Mouse (Mus musculus) liver, adult 2 months (tissue): ENCODE measurements around the gene Tbc1d25. TPM values are rescaled to one million over a fixed set of nuclear protein-coding genes. Genes with fewer than 3 reads are reported as not detected.

Experiments used
- DNase-seq: peaks from one replicate; pipeline ENCODE4 v3.0.0-alpha.2; 2011; ENCODE audit warnings: low read depth, low spot score; ENCODE audit errors: extremely low read depth
- H3K27ac ChIP-seq: fragments of 200-500 bp; replicated peaks from 2 replicates; pipeline ENCODE4 v1.5.1; 2012; ENCODE audit warnings: low read depth, mild to moderate bottlenecking, control low read depth, inconsistent platforms, low read length; ENCODE audit not compliant: insufficient read depth
- H3K27me3 ChIP-seq: fragments of 200-500 bp; 2 replicates; pipeline ENCODE4 v1.6.1; 2012; ENCODE audit warnings: mild to moderate bottlenecking, moderate library complexity, low read length, inconsistent platforms; ENCODE audit not compliant: control insufficient read depth, insufficient read depth
- H3K36me3 ChIP-seq: fragments of 200-500 bp; 2 replicates; pipeline ENCODE4 v1.6.1; 2012; ENCODE audit warnings: low read length, inconsistent platforms; ENCODE audit not compliant: control insufficient read depth, insufficient read depth
- H3K4me1 ChIP-seq: fragments of 200-500 bp; 2 replicates; pipeline ENCODE4 v1.6.1; 2011; ENCODE audit warnings: low read length; ENCODE audit not compliant: control insufficient read depth, insufficient read depth
- H3K4me3 ChIP-seq: fragments of 200-500 bp; 2 replicates; pipeline ENCODE4 v1.5.1; 2011; ENCODE audit warnings: low read depth, mild to moderate bottlenecking, control low read depth, low read length, moderate library complexity; ENCODE audit not compliant: insufficient read depth
- H3K79me2 ChIP-seq: fragments of 200-500 bp; 2 replicates; pipeline ENCODE4 v1.6.1; 2012; ENCODE audit warnings: inconsistent platforms, mild to moderate bottlenecking, low read length, moderate library complexity; ENCODE audit not compliant: control insufficient read depth, insufficient read depth
- H3K9ac ChIP-seq: fragments of 200-500 bp; 2 replicates; pipeline ENCODE4 v1.6.1; 2012; ENCODE audit warnings: low read depth, mild to moderate bottlenecking, control low read depth, inconsistent platforms, low read length
- CTCF ChIP-seq: fragments of 200-500 bp; IDR thresholded peaks from 2 replicates; pipeline ENCODE4 v1.5.1; 2011; ENCODE audit warnings: low read depth, low read length, control low read depth
- POLR2A ChIP-seq: fragments of 200-500 bp; IDR thresholded peaks from 2 replicates; pipeline ENCODE4 v1.6.1; 2011; ENCODE audit warnings: low read length, control low read depth; ENCODE audit not compliant: insufficient read depth; ENCODE audit errors: extremely low read depth
- WGBS: fragments of 180-500 bp; shearing (Covaris S2); methylation state at CpG from one replicate; pipeline ENCODE4 v1.1.7; 2018; 5-methylcytosine and 5-hydroxymethylcytosine counted together
- polyA plus RNA-seq: library from polyadenylated mRNA; depleted of rRNA; stranded (reverse); fragments of >200 nt; gene quantifications from 2 replicates; pipeline ENCODE4 v1.2.3, GENCODE M21; 2012; rRNA removed
- total RNA-seq: library from RNA; depleted of rRNA; stranded (reverse); fragments of >200 nt; gene quantifications from 2 replicates; pipeline ENCODE4 v1.2.3, GENCODE M21; 2014; rRNA removed

The Tbc1d25 gene
- total RNA-seq (0.92 and 1.9 TPM in 2 replicates), polyA plus RNA-seq (6.3 and 8.9 TPM in 2 replicates)

DNA sequence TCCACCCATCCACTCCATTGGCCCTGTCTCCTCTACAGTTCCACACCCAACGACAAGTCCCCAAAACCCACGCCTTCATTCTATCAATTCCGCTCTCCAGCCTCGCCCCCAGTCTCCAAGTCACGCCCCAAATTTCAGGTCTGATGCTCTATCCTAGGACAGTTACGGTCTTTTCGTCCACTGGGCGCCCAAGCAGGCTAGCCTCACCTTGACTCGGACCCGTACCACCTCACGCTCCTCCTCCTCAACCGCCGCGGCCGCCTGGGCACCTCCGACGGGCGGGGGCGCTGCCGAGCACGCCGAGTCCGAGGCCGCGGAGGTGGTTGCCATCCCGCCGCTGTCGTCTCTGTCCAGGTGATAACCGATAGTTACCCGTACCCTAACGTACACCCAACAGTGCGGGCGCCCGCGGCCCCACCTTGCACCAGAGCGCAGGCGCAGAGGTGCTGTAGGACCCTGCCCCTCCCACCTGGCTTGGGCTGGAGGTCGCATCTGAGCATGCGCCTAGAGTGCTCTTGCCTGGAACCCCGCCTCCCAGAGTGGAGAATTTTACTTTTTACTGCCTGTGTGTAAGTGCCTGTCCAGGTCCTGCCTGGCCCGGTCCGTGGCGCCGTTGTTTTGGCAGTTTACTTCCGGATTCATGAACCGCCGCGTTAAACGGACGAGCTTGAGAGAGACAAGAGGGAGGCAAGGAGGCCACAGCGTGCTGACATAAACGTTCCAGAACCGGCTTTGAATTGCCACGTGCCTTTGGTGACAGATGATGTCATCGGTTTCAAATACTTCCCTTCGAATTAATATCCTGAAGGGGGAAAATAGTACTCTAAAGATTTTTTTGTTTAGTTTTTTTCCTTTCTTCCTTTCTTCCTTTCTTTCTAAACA lies at the start of gene Tbc1d25:
Gene Tbc1d25 (minus strand): TSS at position 678 of the 882 bp plus-strand sequence.
- peak within 1 kb of the TSS; percentile 81 for H3K4me3 ChIP-seq
- TF ChIP-seq CTCF (peak; percentile 38), POLR2A (0 out of 2 replicates have a peak, but pooled peaks have one; percentile 11)
- H3K36me3 ChIP-seq = no peaks in the 10 kb centered on the region

GRCm38 (mm10) chrX:8223473-8223872 lies 47.5 kb upstream of the Tbc1d25 start:
- WGBS = 93% methylated on average over 7 of the region's 7 CpGs
- no peak for TF ChIP-seq CTCF
- no peak for TF ChIP-seq POLR2A
- H3K36me3 ChIP-seq = no peaks in the 10 kb centered on the region
- H3K9ac ChIP-seq = no peak overlapping the region
- DNase-seq = no peak
- H3K4me3 ChIP-seq = no peak overlapping the region
- H3K79me2 ChIP-seq = no peaks in the 10 kb centered on the region
- no peaks in the 10 kb centered on the region for H3K27me3 ChIP-seq
- no peak overlapping the region for H3K27ac ChIP-seq
- H3K4me1 ChIP-seq = no peaks in the 10 kb centered on the region

More for the DNA sequence above, at the start of gene Tbc1d25:
- peak within 1 kb of the TSS; percentile 82 for H3K9ac ChIP-seq
- peak within 1 kb of the TSS; percentile 74 for H3K27ac ChIP-seq
- no peaks in the 10 kb centered on the region; the same call in 1 of the 2 replicates for H3K79me2 ChIP-seq
- no peaks in the 10 kb centered on the region for H3K27me3 ChIP-seq
- under 1% methylated on average over 53 of the region's 56 CpGs for WGBS
- peaks cover 8% of the 10 kb centered on the region for H3K4me1 ChIP-seq
- peak; percentile 86 for DNase-seq

- WGBS = 66% methylated on average over 6 of the region's 7 CpGs
- Histone ChIP-seq H3K4me1 (no peaks in the 10 kb centered on the region), H3K9ac (no peak overlapping the region), H3K79me2 (no peaks in the 10 kb centered on the region), H3K27ac (no peak overlapping the region), H3K27me3 (no peaks in the 10 kb centered on the region), H3K36me3 (no peaks in the 10 kb centered on the region), H3K4me3 (no peak overlapping the region)
- DNase-seq = peak; percentile 7
- TF ChIP-seq CTCF (no peak), POLR2A (no peak)
Observed at GRCm38 (mm10) chrX:8222678-8223421, 46.9 kb upstream of the Tbc1d25 start.

GRCm38 (mm10) chrX:8222296-8222677 lies 46.3 kb upstream of the Tbc1d25 start:
- H3K4me1 ChIP-seq = no peaks in the 10 kb centered on the region
- no peak overlapping the region for H3K4me3 ChIP-seq
- no peak for DNase-seq
- no peak overlapping the region for H3K27ac ChIP-seq
- no peaks in the 10 kb centered on the region for H3K79me2 ChIP-seq
- TF ChIP-seq POLR2A (no peak), CTCF (no peak)
- H3K9ac ChIP-seq = no peak overlapping the region
- 58% methylated on average over 3 of the region's 3 CpGs for WGBS
- no peaks in the 10 kb centered on the region for H3K36me3 ChIP-seq
- H3K27me3 ChIP-seq = no peaks in the 10 kb centered on the region

DNA sequence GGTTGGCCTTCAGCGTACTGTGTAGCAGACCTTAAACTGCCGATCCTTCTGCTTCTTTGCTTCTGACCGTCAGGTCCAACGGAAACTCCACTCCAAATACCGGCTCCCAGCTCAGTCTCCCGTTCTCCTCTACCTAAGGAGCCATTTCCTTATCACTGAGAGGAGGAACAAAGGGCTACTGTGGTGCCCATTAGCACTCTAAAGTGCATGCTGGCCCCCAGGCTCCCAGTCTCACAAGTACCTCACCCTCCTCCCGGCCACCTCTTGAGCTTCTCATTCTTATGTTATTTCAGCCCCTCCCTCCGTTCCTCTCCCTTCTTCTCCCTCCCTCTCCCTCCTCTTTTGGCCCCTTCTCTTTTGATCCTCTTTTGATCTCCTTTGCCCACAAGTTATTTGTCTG lies 43.7 kb upstream of the Tbc1d25 start:
- 51% methylated on average over 8 of the region's 8 CpGs for WGBS
- no peak for TF ChIP-seq POLR2A
- no peak for TF ChIP-seq CTCF
- no peak overlapping the region for H3K27ac ChIP-seq
- DNase-seq = no peak
- no peak overlapping the region for H3K4me3 ChIP-seq
- H3K4me1 ChIP-seq = no peaks in the 10 kb centered on the region
- no peaks in the 10 kb centered on the region for H3K79me2 ChIP-seq
- H3K9ac ChIP-seq = no peak overlapping the region
- H3K36me3 ChIP-seq = no peaks in the 10 kb centered on the region
- H3K27me3 ChIP-seq = no peaks in the 10 kb centered on the region
